Mouse (Mus musculus): ENCODE results near the gene Pla2g16.

DNA sequence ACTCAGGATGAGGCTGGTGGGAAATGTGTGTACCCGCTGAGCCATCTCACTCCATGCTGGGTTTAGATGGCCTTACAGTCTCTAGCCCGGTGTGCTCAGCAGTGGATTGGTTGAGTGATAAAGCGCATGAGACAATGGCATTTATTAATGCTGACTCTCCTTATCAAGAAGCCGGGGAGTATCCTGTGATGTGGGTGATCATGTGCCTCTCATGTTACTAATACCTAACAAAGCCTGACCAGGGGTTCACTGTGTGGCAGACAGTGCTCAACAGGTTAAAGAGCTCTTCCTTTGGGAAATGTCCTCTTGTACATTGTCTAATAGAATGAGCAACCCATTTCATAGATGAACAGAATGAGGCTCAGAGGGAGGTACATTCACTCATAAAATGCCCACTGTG is 2.4 kb upstream of the Pla2g16 start:
- no peak for TF ChIP-seq CTCF (IDR thresholded peaks at IDR 0.05)
- no peak for TF ChIP-seq EP300 (IDR thresholded peaks at IDR 0.05)

Data from lung, postnatal 0 days (tissue).